Mouse (Mus musculus) spleen, embryonic (tissue): ENCODE data around the gene 1110051M20Rik.

Source experiments
- CTCF ChIA-PET: fragments of 350-600 bp; sonication (Branson Sonifier 250); formaldehyde crosslinking; loops from one replicate; lab custom pipeline; 2022; lab: Charles Lee

1110051M20Rik gene

GRCm38 (mm10) chr2:91424061-91424720, 20.3 kb downstream of the 1110051M20Rik start:
- CTCF ChIA-PET, result no interaction called here

- CTCF ChIA-PET, result no interaction called here
Measured at GRCm38 (mm10) chr2:91421641-91422040, 22.9 kb downstream of the 1110051M20Rik start.

- CTCF ChIA-PET, result no interaction called here
Measured at GRCm38 (mm10) chr2:91413811-91414210, 30.7 kb downstream of the 1110051M20Rik start.

GRCm38 (mm10) chr2:91412361-91412760, 32.1 kb downstream of the 1110051M20Rik start:
- CTCF ChIA-PET, result no interaction called here

GRCm38 (mm10) chr2:91411473-91411872, 33.0 kb downstream of the 1110051M20Rik start:
- CTCF ChIA-PET, result no interaction called here

GRCm38 (mm10) chr2:91408031-91408430, 36.5 kb downstream of the 1110051M20Rik start:
- CTCF ChIA-PET, result no interaction called here

- CTCF ChIA-PET, result no interaction called here
Measured at GRCm38 (mm10) chr2:91405071-91405470, 39.4 kb downstream of the 1110051M20Rik start.

GRCm38 (mm10) chr2:91399727-91400126, 44.8 kb downstream of the 1110051M20Rik start:
- CTCF ChIA-PET, result no interaction called here

- CTCF ChIA-PET, result no interaction called here
Measured at GRCm38 (mm10) chr2:91399168-91399567, 45.3 kb downstream of the 1110051M20Rik start.

- CTCF ChIA-PET, result no interaction called here
Measured at GRCm38 (mm10) chr2:91394078-91394477, 50.4 kb downstream of the 1110051M20Rik start.

GRCm38 (mm10) chr2:91388738-91389137, 55.8 kb downstream of the 1110051M20Rik start:
- CTCF ChIA-PET, result interaction anchor here (0.7 kb wide), 1 partner anchor 98 kb away, joined by 4 read pairs; no protein-coding TSS in a partner anchor

GRCm38 (mm10) chr2:91388281-91388680, 56.2 kb downstream of the 1110051M20Rik start:
- CTCF ChIA-PET, result interaction anchor here (0.7 kb wide), 1 partner anchor 99 kb away, joined by 4 read pairs; no protein-coding TSS in a partner anchor

- CTCF ChIA-PET, result no interaction called here
Measured at GRCm38 (mm10) chr2:91387287-91387958, 57.1 kb downstream of the 1110051M20Rik start.

GRCm38 (mm10) chr2:91386547-91387286, 57.8 kb downstream of the 1110051M20Rik start:
- CTCF ChIA-PET, result no interaction called here

GRCm38 (mm10) chr2:91383294-91383693, 61.2 kb downstream of the 1110051M20Rik start:
- CTCF ChIA-PET, result no interaction called here

GRCm38 (mm10) chr2:91377038-91377437, 67.5 kb downstream of the 1110051M20Rik start:
- CTCF ChIA-PET, result no interaction called here

- CTCF ChIA-PET, result no interaction called here
Measured at GRCm38 (mm10) chr2:91370314-91370713, 74.2 kb downstream of the 1110051M20Rik start.

GRCm38 (mm10) chr2:91363272-91363671, 81.2 kb downstream of the 1110051M20Rik start:
- CTCF ChIA-PET, result no interaction called here

- CTCF ChIA-PET, result no interaction called here
Measured at GRCm38 (mm10) chr2:91361068-91361528, 83.4 kb downstream of the 1110051M20Rik start.

GRCm38 (mm10) chr2:91355767-91356166, 88.7 kb downstream of the 1110051M20Rik start:
- CTCF ChIA-PET, result no interaction called here

- CTCF ChIA-PET, result no interaction called here
Measured at GRCm38 (mm10) chr2:91354727-91355403, 89.6 kb downstream of the 1110051M20Rik start.

- CTCF ChIA-PET, result no interaction called here
Measured at GRCm38 (mm10) chr2:91353854-91354253, 90.7 kb downstream of the 1110051M20Rik start.
